Mouse (Mus musculus): ENCODE results near the gene Aldh3a1. TPM values are rescaled to one million over a fixed set of nuclear protein-coding genes. Genes with fewer than 3 reads are reported as not detected.
"Not testable (repeated sequence)": the region's sequence is repeated elsewhere in the genome, so short reads cannot be mapped to it uniquely, and the experiment has no call there.

The Aldh3a1 gene
- polyA plus RNA-seq, 1 experiment from 2014 or later: 0.17 TPM

DNA sequence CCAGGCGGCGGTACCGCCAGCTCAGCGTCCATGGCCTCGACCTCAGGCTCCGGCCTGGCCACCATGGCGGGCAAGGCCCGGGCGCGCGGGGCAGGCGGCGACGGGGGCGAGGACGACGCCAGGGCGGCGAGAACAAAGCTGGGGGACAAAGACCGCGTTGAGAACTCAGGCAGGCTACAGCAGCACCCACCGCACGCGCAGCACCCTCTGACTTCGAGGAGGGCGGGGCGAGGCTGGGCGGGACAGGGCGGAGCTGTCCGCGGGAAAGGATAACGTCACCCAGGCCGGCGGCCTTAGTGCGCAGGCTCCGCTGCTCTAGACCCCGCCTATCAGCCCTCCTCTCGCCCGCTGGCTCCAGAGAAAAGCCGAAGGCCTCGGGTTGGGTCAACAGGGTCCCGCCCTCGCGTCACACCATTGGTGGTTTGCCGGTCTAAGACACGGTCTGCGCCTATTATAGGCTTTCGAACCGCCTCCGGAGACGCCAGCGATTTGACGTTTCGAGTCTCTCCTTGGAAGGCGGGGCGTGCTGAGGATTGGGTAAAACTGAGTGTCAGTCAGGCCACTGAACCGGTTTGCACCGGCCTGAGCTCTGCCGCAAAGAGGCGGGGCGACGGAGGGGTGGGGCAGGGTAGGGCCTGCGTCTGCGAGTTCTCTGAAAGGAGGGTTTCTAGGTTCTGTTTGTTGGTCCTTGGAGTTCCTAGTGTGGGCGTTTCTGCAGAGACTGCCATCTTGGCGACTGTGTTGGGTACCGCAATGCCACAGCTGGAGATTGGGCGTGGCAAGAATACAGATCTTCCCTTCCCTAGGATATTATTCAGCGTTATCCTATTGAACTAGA lies 32.3 kb upstream of the Aldh3a1 start, which contains the start of gene Usp22:
Gene Usp22, minus strand, starts transcription at position 235 of the 838 bp plus-strand sequence.
- no peaks in the 10 kb centered on the region for H3K36me3 ChIP-seq
- peak within 1 kb of the TSS; percentile 99 for H3K9ac ChIP-seq
- H3K9me3 ChIP-seq: no peaks in the 10 kb centered on the region
- H3K27me3 ChIP-seq: no peaks in the 10 kb centered on the region
- peak within 1 kb of the TSS; percentile 98 for H3K27ac ChIP-seq (replicated peaks)
- H3K4me2 ChIP-seq: peak within 1 kb of the TSS; percentile 71
- H3K4me3 ChIP-seq: peak within 1 kb of the TSS; percentile 87
- peak; percentile 98 for ATAC-seq (ENCODE audit: low FRiP score, low read depth)
- under 1% methylated on average over 63 of the region's 69 CpGs for WGBS
- H3K4me1 ChIP-seq (replicated peaks): peaks cover 43% of the 10 kb centered on the region

DNA sequence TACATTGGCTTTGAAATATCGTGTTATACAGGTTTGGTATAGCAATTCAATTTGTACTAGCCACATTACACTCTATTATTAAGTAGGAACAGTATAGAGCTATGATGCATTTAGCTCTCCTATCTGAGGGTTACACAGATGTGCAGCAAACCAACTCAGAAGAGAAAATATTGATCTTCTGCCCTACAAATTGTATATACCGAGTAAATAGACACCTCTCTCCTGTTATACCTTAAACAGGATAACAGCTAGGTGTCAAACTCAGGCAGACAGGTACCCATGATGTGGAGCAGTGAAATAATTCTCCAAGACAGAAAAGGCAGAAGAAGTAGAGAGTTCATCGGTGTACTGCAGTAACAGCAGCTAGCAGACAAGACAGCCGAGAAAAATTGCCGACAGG lies 31.6 kb upstream of the Aldh3a1 start:
- Histone ChIP-seq H3K27ac (replicated peaks) (peak overlapping the region; percentile 98), H3K4me2 (peak overlapping the region; percentile 50), H3K4me3 (no peak overlapping the region), H3K9me3 (no peaks in the 10 kb centered on the region), H3K9ac (no peak overlapping the region), H3K27me3 (no peaks in the 10 kb centered on the region), H3K36me3 (no peaks in the 10 kb centered on the region), H3K4me1 (replicated peaks) (peaks cover 36% of the 10 kb centered on the region)
- ATAC-seq (ENCODE audit: low FRiP score, low read depth): no peak
- WGBS: 57% methylated on average over 5 of the region's 5 CpGs

DNA sequence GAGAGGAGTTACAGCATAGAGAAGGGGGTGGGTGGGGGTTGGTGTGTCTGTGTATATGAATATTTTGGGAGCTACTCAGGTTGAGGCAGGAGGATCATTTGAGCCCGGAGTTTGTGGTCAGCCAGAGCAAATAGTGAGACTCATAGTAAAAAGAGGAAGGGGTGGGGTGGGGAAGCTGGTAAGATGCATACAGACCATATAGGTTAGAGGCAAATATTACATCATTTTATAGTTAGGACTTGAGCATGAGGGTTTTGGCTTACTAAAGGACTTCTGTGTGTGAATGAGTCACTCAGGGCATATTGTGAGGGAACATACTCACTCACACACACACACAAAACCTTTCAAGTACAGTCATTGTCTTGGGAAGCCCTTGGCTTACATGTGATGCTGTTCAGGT lies 31.0 kb upstream of the Aldh3a1 start:
- Histone ChIP-seq H3K4me1 (replicated peaks) (peaks cover 30% of the 10 kb centered on the region), H3K4me3 (no peak overlapping the region), H3K9ac (no peak overlapping the region), H3K27ac (replicated peaks) (peak overlapping the region; percentile 98), H3K4me2 (peak overlapping the region; percentile 50), H3K9me3 (no peaks in the 10 kb centered on the region), H3K27me3 (no peaks in the 10 kb centered on the region), H3K36me3 (no peaks in the 10 kb centered on the region)
- ATAC-seq (ENCODE audit: low FRiP score, low read depth): no peak
- WGBS: 88% methylated on average over 1 of the region's 1 CpGs

DNA sequence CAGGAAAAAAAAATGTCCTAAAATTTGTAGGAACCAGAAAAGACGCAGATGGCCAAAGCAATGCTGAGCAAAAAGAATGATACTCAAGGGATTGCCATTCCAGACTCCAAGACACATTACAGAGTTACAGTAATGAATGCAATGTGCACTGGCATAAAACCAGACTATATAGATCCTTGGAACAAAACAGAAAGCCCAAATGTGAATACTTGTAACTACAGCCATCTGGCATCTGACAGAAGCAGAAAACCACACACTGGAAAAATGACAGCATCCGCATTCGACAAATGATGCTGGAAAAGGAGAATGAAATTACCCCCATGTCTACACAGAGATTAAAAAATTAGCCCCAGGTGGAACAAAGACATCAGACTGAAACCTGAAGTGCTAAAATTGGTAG lies 27.0 kb upstream of the Aldh3a1 start:
- Histone ChIP-seq H3K9ac (no peak overlapping the region), H3K4me3 (no peak overlapping the region), H3K4me1 (replicated peaks) (peaks cover 7% of the 10 kb centered on the region; the same call in 1 of the 2 replicates), H3K36me3 (no peaks in the 10 kb centered on the region), H3K4me2 (no peak overlapping the region), H3K27me3 (no peaks in the 10 kb centered on the region), H3K27ac (replicated peaks) (peak overlapping the region; percentile 51; the same call in 1 of the 2 replicates), H3K9me3 (no peaks in the 10 kb centered on the region)
- no peak for ATAC-seq (ENCODE audit: low FRiP score, low read depth)
- WGBS: 74% methylated on average over 3 of the region's 3 CpGs

DNA sequence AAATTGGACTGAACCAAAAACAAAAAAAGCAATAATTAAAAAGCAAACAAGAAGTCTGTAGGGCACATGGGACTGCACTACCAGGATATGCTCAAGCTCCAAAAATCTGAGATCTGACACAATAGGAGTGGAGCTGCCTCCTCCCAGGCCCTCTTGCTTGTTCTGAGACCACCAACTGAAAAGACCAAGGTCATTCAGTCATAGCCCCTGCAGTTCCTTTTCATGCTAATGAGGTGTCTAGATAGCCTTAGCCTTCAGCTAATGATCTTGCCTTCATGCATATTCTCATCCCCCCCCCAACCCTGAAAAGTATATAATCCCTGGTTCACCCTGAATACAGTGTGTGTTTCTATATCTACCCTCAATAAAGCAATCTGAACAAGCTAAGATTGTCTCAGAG lies 25.7 kb upstream of the Aldh3a1 start:
- no peak overlapping the region for H3K27ac ChIP-seq (replicated peaks)
- no peak overlapping the region for H3K4me2 ChIP-seq
- no peaks in the 10 kb centered on the region for H3K4me1 ChIP-seq (replicated peaks)
- no peak overlapping the region for H3K9ac ChIP-seq
- no peaks in the 10 kb centered on the region for H3K27me3 ChIP-seq
- ATAC-seq (ENCODE audit: low FRiP score, low read depth): no peak
- no peaks in the 10 kb centered on the region for H3K9me3 ChIP-seq
- no peaks in the 10 kb centered on the region for H3K36me3 ChIP-seq
- no peak overlapping the region for H3K4me3 ChIP-seq

DNA sequence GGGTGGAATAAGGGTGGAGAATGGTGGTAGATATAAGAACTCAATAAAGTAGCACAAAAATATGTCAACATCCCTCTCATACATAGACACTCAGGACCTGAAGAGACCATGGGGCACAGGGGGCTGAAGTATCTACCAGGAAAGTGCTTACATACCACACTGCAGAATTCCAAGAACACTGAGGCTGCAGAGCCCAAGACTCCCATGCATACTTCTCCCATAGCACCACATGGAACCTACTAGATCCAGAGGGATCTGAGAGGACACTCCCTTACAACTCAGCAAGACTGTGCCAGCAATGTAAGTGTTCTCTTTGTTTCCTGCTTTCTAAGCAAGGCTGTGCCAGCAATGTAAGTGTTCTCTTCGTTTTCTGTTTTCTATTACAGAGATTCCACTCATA lies 23.5 kb upstream of the Aldh3a1 start:
- Histone ChIP-seq H3K27ac (replicated peaks) (no peak overlapping the region), H3K9ac (no peak overlapping the region), H3K36me3 (no peaks in the 10 kb centered on the region), H3K27me3 (no peaks in the 10 kb centered on the region), H3K4me3 (no peak overlapping the region), H3K4me1 (replicated peaks) (no peaks in the 10 kb centered on the region), H3K4me2 (no peak overlapping the region), H3K9me3 (no peaks in the 10 kb centered on the region)
- WGBS: 71% methylated on average over 1 of the region's 1 CpGs
- ATAC-seq (ENCODE audit: low FRiP score, low read depth): no peak

DNA sequence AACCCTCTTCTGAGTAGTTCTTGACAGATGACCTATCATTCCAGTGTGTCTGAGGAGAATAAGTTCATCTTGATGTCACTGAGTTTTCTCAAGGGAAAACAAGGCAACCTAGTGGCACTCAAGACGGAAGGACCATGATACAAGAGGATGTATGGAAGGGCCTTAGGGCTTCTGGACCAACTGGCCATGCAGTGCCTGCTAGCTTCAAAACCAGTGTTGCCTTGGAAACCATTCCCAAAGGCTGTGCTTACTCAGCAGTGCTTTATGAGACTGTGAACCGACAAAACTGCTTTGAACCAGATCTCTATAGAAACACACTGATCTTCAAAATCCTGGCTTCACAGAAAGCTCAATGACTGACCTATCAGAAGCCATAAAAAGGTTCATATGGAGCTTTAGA lies 16.6 kb upstream of the Aldh3a1 start:
- WGBS: 41% methylated on average over 2 of the region's 2 CpGs
- Histone ChIP-seq H3K4me3 (no peak overlapping the region), H3K36me3 (no peaks in the 10 kb centered on the region), H3K4me1 (replicated peaks) (no peaks in the 10 kb centered on the region), H3K9me3 (no peaks in the 10 kb centered on the region), H3K9ac (no peak overlapping the region), H3K4me2 (no peak overlapping the region), H3K27me3 (no peaks in the 10 kb centered on the region), H3K27ac (replicated peaks) (peak overlapping the region; percentile 52; the same call in 1 of the 2 replicates)
- no peak for ATAC-seq (ENCODE audit: low FRiP score, low read depth)

DNA sequence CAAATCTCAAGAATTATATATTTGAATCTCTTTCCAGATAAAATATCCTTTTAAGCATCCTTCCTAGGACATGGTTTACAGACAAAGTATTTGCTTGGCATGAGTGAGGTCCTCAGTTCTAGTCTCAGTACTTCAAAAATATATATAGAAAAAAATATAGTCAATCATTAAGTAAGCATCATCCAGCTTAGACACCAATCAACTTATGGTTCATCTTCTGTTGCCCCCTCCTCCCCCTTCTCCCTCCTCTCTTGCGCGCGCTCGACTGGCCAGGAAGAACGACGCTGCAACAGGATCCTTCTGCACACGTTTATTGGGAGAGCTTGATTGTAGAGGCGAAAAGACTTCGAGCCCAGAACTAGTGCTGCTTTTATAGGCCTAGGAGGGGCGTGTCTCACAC lies 15.2 kb upstream of the Aldh3a1 start:
- not testable (repeated sequence) for H3K9me3 ChIP-seq; H3K27ac ChIP-seq (replicated peaks); H3K4me2 ChIP-seq; ATAC-seq (ENCODE audit: low FRiP score, low read depth); H3K9ac ChIP-seq; H3K36me3 ChIP-seq; H3K4me3 ChIP-seq; H3K4me1 ChIP-seq (replicated peaks); H3K27me3 ChIP-seq
- 91% methylated on average over 9 of the region's 10 CpGs for WGBS

DNA sequence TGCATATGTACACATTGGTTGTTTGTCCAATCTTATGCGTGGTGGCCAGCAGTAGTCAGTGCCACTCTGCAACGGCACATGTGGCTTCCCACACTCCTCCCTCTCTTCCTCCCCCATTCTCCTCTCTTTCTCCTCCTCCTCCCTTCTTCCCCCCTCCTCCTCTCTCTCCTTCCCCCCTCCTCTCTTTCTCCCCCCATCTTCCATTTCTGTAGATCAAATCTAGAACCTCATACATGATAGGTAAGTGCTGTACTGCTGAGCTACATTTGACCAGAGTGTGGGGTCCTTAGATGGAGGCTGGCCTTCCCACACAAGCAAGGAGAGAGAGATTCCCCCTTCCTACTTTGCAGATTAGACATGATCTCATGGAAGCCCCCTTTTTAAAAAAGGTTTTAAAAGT lies 14.6 kb upstream of the Aldh3a1 start:
- Histone ChIP-seq H3K36me3 (no peaks in the 10 kb centered on the region), H3K27ac (replicated peaks) (no peak overlapping the region), H3K9me3 (no peaks in the 10 kb centered on the region), H3K27me3 (no peaks in the 10 kb centered on the region), H3K4me2 (no peak overlapping the region), H3K9ac (no peak overlapping the region), H3K4me3 (no peak overlapping the region), H3K4me1 (replicated peaks) (no peaks in the 10 kb centered on the region)
- ATAC-seq (ENCODE audit: low FRiP score, low read depth): no peak
- WGBS: 98% methylated on average over 2 of the region's 2 CpGs

DNA sequence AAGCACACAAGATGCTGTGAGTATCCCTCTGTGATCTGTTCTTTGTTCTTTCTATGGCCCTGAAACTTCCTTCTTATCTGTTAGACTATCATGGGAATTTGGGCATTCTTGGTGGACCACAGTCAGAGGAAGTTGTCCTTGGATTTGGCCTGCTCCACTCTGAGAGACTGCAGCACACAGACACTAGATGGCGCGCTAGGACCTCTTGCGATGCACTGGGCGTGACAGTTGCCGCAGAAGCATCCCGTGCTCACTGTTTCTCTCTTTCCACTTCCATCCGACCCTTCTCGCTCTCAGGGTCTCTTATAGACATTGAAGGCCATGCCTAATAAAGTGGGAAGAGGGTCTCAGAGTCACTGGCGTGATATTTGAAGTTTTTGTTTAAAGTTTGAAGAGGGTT lies 13.9 kb upstream of the Aldh3a1 start:
- peak; percentile 59; the same call in 1 of the 2 replicates for ATAC-seq (ENCODE audit: low FRiP score, low read depth)
- 4% methylated on average over 9 of the region's 9 CpGs for WGBS
- no peak overlapping the region for H3K4me3 ChIP-seq
- H3K27ac ChIP-seq (replicated peaks): no peak overlapping the region
- H3K9me3 ChIP-seq: no peaks in the 10 kb centered on the region
- no peaks in the 10 kb centered on the region for H3K4me1 ChIP-seq (replicated peaks)
- H3K4me2 ChIP-seq: no peak overlapping the region
- H3K36me3 ChIP-seq: no peaks in the 10 kb centered on the region
- H3K9ac ChIP-seq: no peak overlapping the region
- no peaks in the 10 kb centered on the region for H3K27me3 ChIP-seq

DNA sequence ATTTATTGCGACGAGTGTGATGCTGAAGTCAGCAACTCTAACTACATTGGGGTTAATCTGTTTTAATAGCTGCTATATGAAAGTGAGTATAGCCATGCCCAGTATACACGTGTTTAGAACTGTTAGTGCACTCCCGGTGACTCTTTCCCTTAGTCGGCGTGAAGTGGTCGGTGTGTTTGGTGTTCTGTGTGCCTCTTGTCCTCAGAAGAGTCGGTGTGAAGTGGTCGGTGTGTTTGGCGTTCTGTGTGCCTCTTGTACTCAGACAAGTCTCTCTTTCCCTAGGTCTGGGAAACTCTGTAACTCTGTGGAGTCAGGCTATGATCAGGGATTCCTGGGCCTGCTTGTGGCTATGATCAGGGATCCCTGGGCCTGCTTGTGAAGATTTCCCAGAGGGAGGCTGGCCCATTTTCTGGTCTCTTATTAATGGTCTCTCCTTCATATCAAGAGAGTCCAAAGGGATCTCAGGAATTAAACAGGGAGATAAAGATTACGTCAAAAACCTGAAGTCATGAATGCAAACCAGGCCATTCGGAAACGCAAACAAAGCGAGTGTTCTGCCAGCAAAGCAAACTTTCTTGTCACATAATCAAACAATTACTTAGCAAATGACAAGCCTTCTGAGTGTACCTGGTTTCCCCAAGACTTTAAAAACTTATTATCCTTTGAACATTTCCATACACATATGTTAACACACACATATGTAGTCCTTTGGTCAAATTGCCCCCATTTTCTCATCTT lies 10.6 kb upstream of the Aldh3a1 start:
- H3K4me2 ChIP-seq: no peak overlapping the region

DNA sequence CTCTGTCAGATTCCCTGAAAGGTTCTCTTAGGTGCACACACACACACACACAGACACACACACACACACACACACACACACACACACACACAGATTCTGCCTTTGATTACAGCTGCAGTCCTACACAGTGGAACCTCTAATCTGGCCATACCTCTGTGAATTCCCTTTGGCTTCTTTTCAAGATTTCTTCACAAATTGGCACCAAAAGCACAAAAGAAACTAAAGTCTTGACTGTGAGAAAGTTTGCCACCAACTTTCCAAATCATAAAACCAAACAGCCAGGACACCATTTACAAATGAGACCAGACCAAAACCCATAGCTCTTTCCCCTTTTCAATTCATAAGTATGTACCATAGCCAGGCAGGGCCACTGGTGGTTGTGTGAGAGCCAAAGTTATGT lies 9.4 kb upstream of the Aldh3a1 start:
- no peak overlapping the region for H3K4me2 ChIP-seq
- H3K36me3 ChIP-seq: no peaks in the 10 kb centered on the region
- H3K9me3 ChIP-seq: no peaks in the 10 kb centered on the region
- H3K9ac ChIP-seq: no peak overlapping the region
- no peak overlapping the region for H3K27ac ChIP-seq (replicated peaks)
- H3K4me1 ChIP-seq (replicated peaks): no peaks in the 10 kb centered on the region
- no peaks in the 10 kb centered on the region for H3K27me3 ChIP-seq
- ATAC-seq (ENCODE audit: low FRiP score, low read depth): no peak
- H3K4me3 ChIP-seq: no peak overlapping the region

More for the DNA sequence above, 10.6 kb upstream of the Aldh3a1 start:
- H3K27ac ChIP-seq (replicated peaks): no peak overlapping the region
- no peaks in the 10 kb centered on the region for H3K9me3 ChIP-seq
- no peaks in the 10 kb centered on the region for H3K27me3 ChIP-seq
- H3K9ac ChIP-seq: no peak overlapping the region
- 85% methylated on average over 14 of the region's 14 CpGs for WGBS
- no peaks in the 10 kb centered on the region for H3K4me1 ChIP-seq (replicated peaks)
- ATAC-seq (ENCODE audit: low FRiP score, low read depth): no peak
- H3K4me3 ChIP-seq: no peak overlapping the region
- no peaks in the 10 kb centered on the region for H3K36me3 ChIP-seq
